Mouse (Mus musculus) C2C12 (cell line): Measurements from ENCODE around the gene Nrap. TPM values are rescaled to one million over a fixed set of nuclear protein-coding genes. Genes with fewer than 3 reads are reported as not detected.

Experiments used
- H3K27me3 ChIP-seq: one replicate; pipeline ENCODE4 v1.6.1; 2011; ENCODE audit not compliant: control insufficient read depth, insufficient read depth, insufficient read length
- H3K36me3 ChIP-seq: one replicate; pipeline ENCODE4 v1.6.1; 2011; ENCODE audit not compliant: control insufficient read depth, insufficient read depth
- H3K4me3 ChIP-seq: one replicate; pipeline ENCODE4 v1.5.1; 2011; ENCODE audit warnings: mild to moderate bottlenecking, control low read depth; ENCODE audit not compliant: poor library complexity, insufficient read depth, severe bottlenecking
- H3K79me2 ChIP-seq: one replicate; pipeline ENCODE4 v1.6.1; 2011; ENCODE audit not compliant: control insufficient read depth, insufficient read depth
- H3K79me3 ChIP-seq: one replicate; pipeline ENCODE4 v1.6.1; 2011; ENCODE audit warnings: low read depth, control low read depth
- H3ac ChIP-seq: one replicate; pipeline ENCODE3; 2011; ENCODE audit warnings: low read depth; ENCODE audit not compliant: control insufficient read depth, insufficient read length
- CEBPB ChIP-seq: IDR thresholded peaks from one replicate; pipeline ENCODE4 v1.6.1; 2011; ENCODE audit warnings: low read depth, mild to moderate bottlenecking, control low read depth, moderate library complexity
- CTCF ChIP-seq: IDR thresholded peaks from one replicate; pipeline ENCODE4 v1.5.1; 2011; ENCODE audit not compliant: control insufficient read depth, insufficient read depth, insufficient read length
- FOSL1 ChIP-seq: IDR thresholded peaks from one replicate; pipeline ENCODE4 v1.8.0; 2011; ENCODE audit warnings: mild to moderate bottlenecking, low read length; ENCODE audit not compliant: poor library complexity, insufficient read depth, severe bottlenecking
- MAX ChIP-seq: IDR thresholded peaks from one replicate; pipeline ENCODE4 v1.6.1; 2011; ENCODE audit warnings: mild to moderate bottlenecking, control low read depth
- MYOD1 ChIP-seq: IDR thresholded peaks from one replicate; pipeline ENCODE4 v1.6.1; 2011; ENCODE audit warnings: low read depth; ENCODE audit not compliant: control insufficient read depth, insufficient read length
- MYOG ChIP-seq: IDR thresholded peaks from one replicate; pipeline ENCODE4 v1.6.1; 2011; ENCODE audit not compliant: control insufficient read depth, insufficient read length; ENCODE audit errors: extremely low read depth
- USF1 ChIP-seq: IDR thresholded peaks from one replicate; pipeline ENCODE4 v1.6.1; 2011; ENCODE audit warnings: low read depth, mild to moderate bottlenecking, control low read depth, moderate library complexity
- polyA plus RNA-seq: library from polyadenylated mRNA; unstranded; fragments of >200 nt; fragmentation: generic; extraction: Trizol; gene quantifications from one replicate; pipeline ENCODE4 v1.2.1, GENCODE M21; 2012; ENCODE audit warnings: missing spikeins

Nrap gene
- polyA plus RNA-seq, 1 experiment: 0.88 TPM

DNA sequence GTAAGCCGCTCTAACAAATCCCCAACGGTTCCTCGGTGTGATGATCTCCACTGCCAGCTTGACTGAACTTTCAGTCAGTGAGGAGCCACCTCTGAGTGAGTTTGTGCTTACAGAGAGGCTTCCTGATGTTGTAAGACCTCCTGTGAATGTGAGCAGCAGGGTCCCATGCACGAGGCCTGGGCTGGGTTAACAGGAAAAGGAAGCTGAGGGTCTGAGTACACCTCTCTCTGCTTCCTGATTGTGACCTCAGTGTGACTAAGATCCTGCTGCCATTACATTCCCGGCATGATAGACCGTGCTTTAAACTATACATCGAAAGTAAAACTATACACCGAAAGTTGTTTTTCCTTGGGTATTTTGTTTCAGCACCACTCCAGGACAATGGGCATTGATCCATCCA, 117.8 kb downstream of the Nrap start:
- H3ac ChIP-seq: no peak overlapping the region
- no peaks in the 10 kb centered on the region for H3K79me2 ChIP-seq
- no peaks in the 10 kb centered on the region for H3K79me3 ChIP-seq
- H3K36me3 ChIP-seq: no peaks in the 10 kb centered on the region
- no peak for TF ChIP-seq CTCF
- no peak for TF ChIP-seq MYOD1
- no peak for TF ChIP-seq FOSL1
- no peak for TF ChIP-seq CEBPB
- no peak for TF ChIP-seq MAX
- TF ChIP-seq MYOG: no peak
- TF ChIP-seq USF1: no peak
- H3K27me3 ChIP-seq: peaks cover 22% of the 10 kb centered on the region
- H3K4me3 ChIP-seq: no peak overlapping the region

Other genes starting within 250 kb of the Nrap start
- gene Habp2, start 102.9 kb downstream of the Nrap start, polyA plus RNA-seq: 0.07 TPM
- 9.1 TPM for gene Casp7, start 7.1 kb upstream of the Nrap start, polyA plus RNA-seq
- not detected for gene Plekhs1, start 71.6 kb upstream of the Nrap start, polyA plus RNA-seq
- gene Dclre1a, start 158.2 kb upstream of the Nrap start, polyA plus RNA-seq: 4.9 TPM
- 6.8 TPM for gene Nhlrc2, start 158.2 kb upstream of the Nrap start, polyA plus RNA-seq